Mouse (Mus musculus): ENCODE measurements around the gene Plin5. TPM values are rescaled to one million over a fixed set of nuclear protein-coding genes. Genes with fewer than 3 reads are reported as not detected.

The Plin5 gene
- polyA plus RNA-seq (2017; shearing (Covaris generic)), result not detected

DNA sequence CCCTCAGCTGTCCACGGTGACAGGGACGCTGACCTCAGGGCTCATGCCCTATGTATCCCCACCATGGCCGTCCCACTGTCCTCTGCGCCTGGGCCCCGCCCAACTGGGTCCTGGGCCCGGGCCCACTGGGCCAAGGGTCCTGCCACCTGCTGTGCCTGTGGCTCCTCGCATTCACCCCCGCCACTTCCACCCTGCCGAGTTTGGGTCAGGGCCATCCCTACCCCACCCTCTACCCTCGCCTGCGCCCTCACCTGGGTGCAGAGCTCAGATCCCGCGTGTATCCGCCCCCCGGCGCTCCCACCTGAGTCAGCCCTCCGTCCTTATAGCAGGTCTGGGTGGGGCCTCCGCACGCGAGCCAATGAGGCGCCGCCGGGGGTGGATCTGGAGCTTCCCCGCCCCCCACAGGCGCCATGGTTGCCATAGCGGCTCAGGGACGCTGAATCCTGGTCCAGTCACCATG, at the start of gene Plin5:
Gene Plin5, minus strand, starts transcription at position 346 of the 460 bp plus-strand sequence.

DNA sequence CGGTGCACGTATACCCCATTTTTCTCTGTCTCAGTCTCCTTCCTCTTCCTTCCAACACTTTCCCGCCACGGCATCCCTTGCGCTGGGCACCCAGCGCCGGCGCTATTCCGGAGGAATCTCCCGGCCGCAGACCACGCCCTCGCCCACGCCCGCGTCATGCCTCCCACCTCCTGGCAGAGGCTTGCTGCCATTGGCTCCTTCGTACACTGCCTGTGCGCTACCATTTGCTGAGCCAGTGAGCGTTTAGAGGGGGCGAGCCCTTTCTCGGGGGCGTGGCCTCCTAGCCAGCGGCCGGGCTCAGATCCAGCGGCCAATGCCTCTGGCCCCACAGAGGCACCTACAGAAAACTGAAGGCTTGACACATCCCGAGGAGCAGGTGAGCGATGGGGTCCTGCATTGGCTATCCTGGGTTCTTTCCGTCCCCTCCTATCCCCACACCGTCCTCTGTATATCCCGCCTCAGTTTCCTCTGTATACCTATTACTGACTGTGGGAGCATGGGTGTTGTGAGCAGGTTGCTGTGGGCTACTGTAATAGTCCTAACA, 44.9 kb upstream of the Plin5 start, which contains the start of gene Tnfaip8l1:
Gene Tnfaip8l1, plus strand, starts transcription at position 247 of the 544 bp plus-strand sequence.

DNA sequence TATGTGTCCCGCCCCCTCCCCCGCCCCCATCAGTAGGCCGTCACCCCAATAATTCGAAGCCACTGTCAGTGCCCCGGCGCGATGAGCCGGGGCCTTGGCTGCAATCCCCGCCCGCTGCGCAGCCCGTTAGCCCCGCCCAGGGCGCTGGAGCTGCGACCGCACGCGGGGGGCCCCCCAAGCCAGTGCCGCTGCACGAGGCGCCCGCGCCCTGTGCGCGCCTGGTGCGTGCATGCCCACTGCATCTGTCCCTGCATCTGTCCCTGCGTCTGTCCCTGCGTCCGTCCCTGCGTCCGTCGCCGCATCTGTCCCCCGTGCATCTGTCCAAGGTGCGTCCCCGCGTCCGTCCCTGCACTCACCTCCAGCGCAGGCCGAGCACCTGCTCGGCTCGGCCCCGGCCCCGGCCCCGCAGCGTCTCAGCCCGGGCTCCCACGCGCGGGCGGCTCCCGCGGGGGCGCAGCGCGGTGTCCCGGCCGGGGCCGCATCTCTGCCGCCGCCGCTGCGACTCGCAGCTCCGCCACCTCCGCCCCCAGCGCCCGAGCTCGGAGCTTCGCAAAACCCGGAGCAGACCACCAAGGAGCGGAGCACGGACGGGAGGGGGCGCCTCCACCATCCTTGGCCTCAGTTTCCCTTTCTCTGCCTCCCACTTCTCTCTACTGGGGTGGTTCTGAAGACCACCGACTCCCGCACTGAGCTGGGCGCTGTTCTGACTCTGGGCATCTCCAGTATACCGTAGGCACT, 22.6 kb upstream of the Plin5 start, which contains the start of gene Sema6b:
Gene Sema6b, minus strand, starts transcription at position 486 of the 738 bp plus-strand sequence.

DNA sequence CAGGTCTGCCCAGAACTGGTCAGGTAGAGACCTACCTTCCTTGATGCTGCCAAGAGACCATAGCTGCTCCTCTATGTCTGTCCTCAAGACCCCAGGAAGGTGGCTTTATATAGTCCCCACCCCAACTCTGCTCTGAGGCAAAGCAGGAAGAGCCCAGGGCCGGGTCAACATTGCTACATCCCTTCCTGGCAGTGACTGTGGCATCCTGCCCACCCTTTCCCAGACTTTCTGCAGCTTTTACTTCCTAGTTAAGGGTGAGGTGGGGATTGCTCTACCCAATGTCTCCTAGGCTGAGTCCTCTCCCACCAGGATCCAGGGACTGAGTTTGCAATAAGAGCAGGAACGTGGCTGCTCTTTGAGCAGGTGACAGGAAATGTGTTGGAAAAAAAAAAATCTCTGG, 4.4 kb upstream of the Plin5 start, which contains the start of gene Lrg1:
Gene Lrg1, minus strand, starts transcription at position 176 of the 400 bp plus-strand sequence.

GRCm38 (mm10) chr17:56109219-56110051, 8.0 kb downstream of the Plin5 start, which contains the start of gene Plin4:
TSS of gene Plin4 (minus strand) at chr17:56109803.

DNA sequence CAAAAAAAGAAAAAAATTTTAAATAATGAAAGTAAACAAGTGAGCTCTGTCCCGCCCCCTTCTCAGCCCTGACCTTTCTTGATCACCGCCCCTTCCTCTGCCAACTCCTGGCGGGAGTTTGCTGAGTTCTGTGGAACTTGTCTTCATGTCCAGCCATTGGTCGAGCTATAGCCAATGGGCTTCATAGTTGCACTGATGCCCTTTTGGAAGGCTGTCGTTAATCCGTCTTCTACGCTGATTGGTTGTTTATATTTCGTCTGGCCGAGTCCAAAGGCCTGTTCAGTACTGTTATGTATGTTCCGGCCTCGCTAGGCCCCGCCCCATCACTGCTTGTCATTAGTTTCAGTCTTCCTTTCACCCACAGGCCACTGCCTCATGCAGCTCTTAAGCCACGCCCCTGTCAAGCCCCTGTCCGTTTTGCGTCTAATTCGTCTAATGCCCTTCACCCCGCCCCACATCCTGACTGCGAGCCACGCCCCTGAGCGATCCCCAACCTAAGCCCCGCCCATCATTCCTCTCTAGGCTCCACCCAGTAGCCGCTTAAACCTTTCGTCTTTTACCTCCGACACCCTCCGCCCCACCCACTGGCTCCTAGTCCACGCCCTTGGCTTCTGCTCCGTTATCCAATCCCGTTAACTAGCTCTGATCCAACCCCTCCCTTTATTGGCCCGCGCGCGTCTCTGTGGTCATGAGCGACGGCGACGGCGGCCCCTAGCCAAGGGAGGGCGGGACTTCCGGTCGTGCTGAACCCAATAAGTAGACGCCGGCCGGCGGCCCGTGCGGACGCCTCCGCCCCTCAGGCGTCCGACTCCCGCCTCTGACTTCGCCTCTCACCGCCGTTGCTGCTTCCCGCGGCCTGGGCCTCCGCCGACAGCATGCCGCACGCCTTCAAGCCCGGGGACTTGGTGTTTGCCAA, 38.3 kb downstream of the Plin5 start, which contains the start of gene Hdgfl2:
Gene Hdgfl2, plus strand, starts transcription at position 755 of the 916 bp plus-strand sequence.

DNA sequence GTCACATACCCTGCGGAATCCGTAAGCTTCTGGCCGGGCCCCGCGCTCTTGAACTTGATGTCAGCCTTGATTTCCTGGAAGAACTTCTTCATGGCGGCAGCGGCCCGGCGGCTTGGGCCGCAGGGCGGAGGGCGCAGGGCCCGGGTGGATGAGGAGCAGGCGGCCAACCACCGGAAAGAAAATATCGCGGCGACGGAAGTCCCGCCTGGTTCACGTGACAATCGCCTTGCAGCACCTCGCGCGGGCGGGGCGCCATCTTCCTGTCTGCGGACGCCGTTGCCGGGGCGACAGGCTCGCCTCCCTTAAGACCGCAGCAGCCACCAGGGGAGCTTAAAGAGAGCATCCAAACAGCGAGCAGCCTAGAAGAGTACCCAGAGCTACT, 42.6 kb downstream of the Plin5 start, which contains the start of gene Ubxn6:
Gene Ubxn6, minus strand, starts transcription at position 202 of the 382 bp plus-strand sequence.

Other genes with a start within 250 kb of the Plin5 start
- 32.1 TPM for gene Zfp119a, start 238.7 kb downstream of the Plin5 start, polyA plus RNA-seq (2017; shearing (Covaris generic))
- gene Zfp959, start 225.5 kb downstream of the Plin5 start, polyA plus RNA-seq (2017; shearing (Covaris generic)), result 35.2 TPM
- gene Zfp119b, start 168.1 kb downstream of the Plin5 start, polyA plus RNA-seq (2017; shearing (Covaris generic)), result 15.8 TPM
- gene Ebi3, start 165.0 kb downstream of the Plin5 start, polyA plus RNA-seq (2017; shearing (Covaris generic)), result 71.8 TPM
- 38.5 TPM for gene Yju2, start 158.5 kb downstream of the Plin5 start, polyA plus RNA-seq (2017; shearing (Covaris generic))
- not detected for gene Shd, start 147.1 kb downstream of the Plin5 start, polyA plus RNA-seq (2017; shearing (Covaris generic))
- gene Fsd1, start 131.1 kb downstream of the Plin5 start, polyA plus RNA-seq (2017; shearing (Covaris generic)), result not detected
- gene Stap2, start 112.0 kb downstream of the Plin5 start, polyA plus RNA-seq (2017; shearing (Covaris generic)), result 0.45 TPM
- 50.2 TPM for gene Mpnd, start 111.9 kb downstream of the Plin5 start, polyA plus RNA-seq (2017; shearing (Covaris generic))
- gene Sh3gl1, start 81.0 kb downstream of the Plin5 start, polyA plus RNA-seq (2017; shearing (Covaris generic)), result 199 TPM
- 0.71 TPM for gene Chaf1a, start 77.2 kb downstream of the Plin5 start, polyA plus RNA-seq (2017; shearing (Covaris generic))
- 88.2 TPM for gene Ubxn6, start 42.6 kb downstream of the Plin5 start, polyA plus RNA-seq (2017; shearing (Covaris generic))
- gene Hdgfl2, start 38.0 kb downstream of the Plin5 start, polyA plus RNA-seq (2017; shearing (Covaris generic)), result 160 TPM
- not detected for gene Plin4, start 7.8 kb downstream of the Plin5 start, polyA plus RNA-seq (2017; shearing (Covaris generic))
- not detected for gene Lrg1, start 4.4 kb upstream of the Plin5 start, polyA plus RNA-seq (2017; shearing (Covaris generic))
- gene Sema6b, start 22.7 kb upstream of the Plin5 start, polyA plus RNA-seq (2017; shearing (Covaris generic)), result not detected
- 35.0 TPM for gene Tnfaip8l1, start 44.9 kb upstream of the Plin5 start, polyA plus RNA-seq (2017; shearing (Covaris generic))
- gene Mydgf, start 66.3 kb upstream of the Plin5 start, polyA plus RNA-seq (2017; shearing (Covaris generic)), result 61.5 TPM
- 45.3 TPM for gene Dpp9, start 101.3 kb upstream of the Plin5 start, polyA plus RNA-seq (2017; shearing (Covaris generic))
- 5.0 TPM for gene Fem1a, start 139.2 kb upstream of the Plin5 start, polyA plus RNA-seq (2017; shearing (Covaris generic))
- gene Ticam1, start 159.2 kb upstream of the Plin5 start, polyA plus RNA-seq (2017; shearing (Covaris generic)), result 9.2 TPM
- 45.8 TPM for gene Plin3, start 175.3 kb upstream of the Plin5 start, polyA plus RNA-seq (2017; shearing (Covaris generic))
- gene Arrdc5, start 182.7 kb upstream of the Plin5 start, polyA plus RNA-seq (2017; shearing (Covaris generic)), result not detected
- 25.5 TPM for gene Uhrf1, start 185.7 kb upstream of the Plin5 start, polyA plus RNA-seq (2017; shearing (Covaris generic))
- 17.8 TPM for gene Kdm4b, start 208.5 kb upstream of the Plin5 start, polyA plus RNA-seq (2017; shearing (Covaris generic))

Data from inflammation-experienced regulatory T-cells, adult 16 weeks (primary cell).